Comparison of ENCODE assay signal across 8 mouse cellular contexts in the genomic region with DNA sequence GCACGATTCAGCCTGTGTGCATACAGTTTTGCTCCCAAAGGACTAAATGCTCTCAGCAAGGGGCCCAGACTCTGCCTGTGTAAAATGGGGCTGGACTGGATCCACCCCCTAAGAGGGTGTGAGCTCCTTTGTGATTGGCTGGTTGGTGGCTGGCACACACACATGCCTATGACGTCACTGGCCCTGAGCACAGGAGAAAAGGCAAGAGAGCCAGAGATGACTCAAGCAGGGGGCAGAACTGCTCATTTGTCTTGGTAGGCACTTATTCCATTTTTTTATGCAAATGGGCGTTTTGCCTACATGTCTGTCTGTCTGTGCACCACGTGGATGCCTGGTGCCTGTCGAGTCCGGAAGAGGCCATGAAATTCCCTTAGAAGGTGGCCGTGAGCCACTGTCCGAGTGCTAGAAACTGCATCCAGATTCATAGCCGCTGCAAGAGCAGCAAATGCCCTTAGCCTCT. TPM values are rescaled to one million over a fixed set of nuclear protein-coding genes. Genes with fewer than 3 reads are reported as not detected.
DNase-seq lines count a peak whose midpoint lies in the region; ATAC-seq lines count a peak whose summit lies in the region.

No protein-coding gene starts in this region.

- peaks cover 9% of the 10 kb centered on the region for H3K4me1 ChIP-seq in forebrain, embryonic 12.5 days
- peaks cover 34% of the 10 kb centered on the region for H3K4me1 ChIP-seq in hindbrain, embryonic 10.5 days (replicated peaks)
- H3K4me1 ChIP-seq in lung, embryonic 16.5 days (replicated peaks; ENCODE audit: control insufficient read depth, insufficient read depth, low read length) = peaks cover 13% of the 10 kb centered on the region

- H3K36me3 ChIP-seq in forebrain, embryonic 12.5 days (replicated peaks) = no peaks in the 10 kb centered on the region
- no peaks in the 10 kb centered on the region for H3K36me3 ChIP-seq in hindbrain, embryonic 10.5 days
- no peaks in the 10 kb centered on the region for H3K36me3 ChIP-seq in lung, embryonic 16.5 days (ENCODE audit: control insufficient read depth, insufficient read depth, low read length)

- H3K27me3 ChIP-seq in forebrain, embryonic 12.5 days = peaks cover 15% of the 10 kb centered on the region
- peaks cover 15% of the 10 kb centered on the region; the same call in 1 of the 2 replicates for H3K27me3 ChIP-seq in hindbrain, embryonic 10.5 days (ENCODE audit: insufficient read depth, poor library complexity, severe bottlenecking)
- H3K27me3 ChIP-seq in lung, embryonic 16.5 days (ENCODE audit: control insufficient read depth, insufficient read depth, low read depth, low read length) = no peaks in the 10 kb centered on the region

- DNase-seq in MEL-GATA-1-ER (ENCODE audit: extremely low read depth, low read depth) = peak; percentile 95
- peak; percentile 20 for DNase-seq in c-Kit-negative CD71-positive TER-119-positive erythroid progenitor cells, embryonic 14.5 days (ENCODE audit: low read depth, low spot score)
- DNase-seq in hindbrain, embryonic 10.5 days (ENCODE audit: low spot score) = peak; percentile 68
- DNase-seq in layer of hippocampus, postnatal 10 days (ENCODE audit: low spot score in 2 of 2) = peak; percentile 49 to 59
- DNase-seq in ovary, adult 18-20 months (ENCODE audit: low spot score) = peak; percentile 67

- no peak overlapping the region; the same call in 1 of the 2 replicates for H3K9ac ChIP-seq in forebrain, embryonic 12.5 days
- H3K9ac ChIP-seq in lung, embryonic 16.5 days (ENCODE audit: low read length) = no peak overlapping the region

- peak overlapping the region; percentile 14 for H3K4me3 ChIP-seq in forebrain, embryonic 12.5 days (replicated peaks)
- peak overlapping the region; percentile 34 for H3K4me3 ChIP-seq in hindbrain, embryonic 10.5 days
- peak overlapping the region; percentile 33 for H3K4me3 ChIP-seq in lung, embryonic 16.5 days (ENCODE audit: low read length)

- WGBS in forebrain, embryonic 12.5 days = 22% methylated on average over 9 of the region's 9 CpGs
- WGBS in hindbrain, embryonic 10.5 days = 32% methylated on average over 9 of the region's 9 CpGs
- WGBS in lung, embryonic 16.5 days = 12% methylated on average over 9 of the region's 9 CpGs

- peak; percentile 87 for ATAC-seq in forebrain, embryonic 12.5 days (ENCODE audit: low FRiP score)
- peak; percentile 86 for ATAC-seq in lung, embryonic 16.5 days (ENCODE audit: low read depth)
- ATAC-seq in erythroblast, adult 5-6 weeks (replicated peaks; ENCODE audit: low FRiP score, poor library complexity, severe bottlenecking) = no peak

- H3K4me2 ChIP-seq in forebrain, embryonic 12.5 days = peak overlapping the region; percentile 43
- H3K4me2 ChIP-seq in lung, embryonic 16.5 days (ENCODE audit: low read depth, low read length) = peak overlapping the region; percentile 55

- no peak overlapping the region for H3K27ac ChIP-seq in forebrain, embryonic 12.5 days
- 0 out of 2 replicates have a peak overlapping the region, but pooled peaks have one; percentile 35 for H3K27ac ChIP-seq in hindbrain, embryonic 10.5 days
- H3K27ac ChIP-seq in lung, embryonic 16.5 days (ENCODE audit: low read length) = no peak overlapping the region

- H3K9me3 ChIP-seq in forebrain, embryonic 12.5 days = no peaks in the 10 kb centered on the region
- no peaks in the 10 kb centered on the region for H3K9me3 ChIP-seq in hindbrain, embryonic 10.5 days
- H3K9me3 ChIP-seq in lung, embryonic 16.5 days (ENCODE audit: control insufficient read depth, low read length) = no peaks in the 10 kb centered on the region

RNA-seq across cellular contexts. Expression of gene Slc2a7, which starts 10.7 kb away (rescaled TPM):
- polyA plus RNA-seq in forebrain, embryonic 12.5 days (2016; fragmentation: Nextera tagmentation; extraction: Ambion mirVana) = not detected in 2 replicates
- not detected in 2 replicates for polyA plus RNA-seq in hindbrain, embryonic 10.5 days (2016; fragmentation: Nextera tagmentation; extraction: Ambion mirVana)
- not detected for total RNA-seq in layer of hippocampus, postnatal 10 days (2021)
- polyA plus RNA-seq in lung, embryonic 16.5 days (2015; fragmentation: Nextera tagmentation; extraction: Ambion mirVana) = not detected in 2 replicates
- not detected in 2 replicates for total RNA-seq in erythroblast, adult 5-6 weeks (2015; ENCODE audit: low replicate concordance)
- total RNA-seq in erythroblast, adult 5-6 weeks (2017; ENCODE audit: low replicate concordance) = not detected in 2 replicates

RNA-seq across cellular contexts. Expression of gene Slc2a5, which starts 19.0 kb away (rescaled TPM):
- polyA plus RNA-seq in forebrain, embryonic 12.5 days (2016; fragmentation: Nextera tagmentation; extraction: Ambion mirVana) = 1.1 and 1.3 TPM in 2 replicates
- polyA plus RNA-seq in hindbrain, embryonic 10.5 days (2016; fragmentation: Nextera tagmentation; extraction: Ambion mirVana) = 1.1 and 2.0 TPM in 2 replicates
- total RNA-seq in layer of hippocampus, postnatal 10 days (2021) = 1 to 10 TPM; 3.9 to 5.3 TPM
- polyA plus RNA-seq in lung, embryonic 16.5 days (2015; fragmentation: Nextera tagmentation; extraction: Ambion mirVana) = 0.26 and 0.50 TPM in 2 replicates
- total RNA-seq in erythroblast, adult 5-6 weeks (2015; ENCODE audit: low replicate concordance) = not detected in 2 replicates
- total RNA-seq in erythroblast, adult 5-6 weeks (2017; ENCODE audit: low replicate concordance) = not detected in 2 replicates

RNA-seq across cellular contexts. Expression of gene Gpr157, which starts 50.9 kb away (rescaled TPM):
- 0.32 and 0.54 TPM in 2 replicates for polyA plus RNA-seq in forebrain, embryonic 12.5 days (2016; fragmentation: Nextera tagmentation; extraction: Ambion mirVana)
- polyA plus RNA-seq in hindbrain, embryonic 10.5 days (2016; fragmentation: Nextera tagmentation; extraction: Ambion mirVana) = 0.59 and 0.81 TPM in 2 replicates
- 1 to 10 TPM; 1.0 to 1.6 TPM for total RNA-seq in layer of hippocampus, postnatal 10 days (2021)
- 2.3 TPM in 2 replicates for polyA plus RNA-seq in lung, embryonic 16.5 days (2015; fragmentation: Nextera tagmentation; extraction: Ambion mirVana)
- total RNA-seq in erythroblast, adult 5-6 weeks (2015; ENCODE audit: low replicate concordance) = 0.19 and 2.1 TPM in 2 replicates
- 0.43 and 0.98 TPM in 2 replicates for total RNA-seq in erythroblast, adult 5-6 weeks (2017; ENCODE audit: low replicate concordance)

Comparison
In these comparisons a context has a peak if more than half of its experiments do, and no peak if none do; other contexts are left out.
1. DNase-seq: peak in every context shown above with its lines; median percentile 95 in MEL-GATA-1-ER; 68 in hindbrain, embryonic 10.5 days; 67 in ovary, adult 18-20 months; 54 in layer of hippocampus, postnatal 10 days; 20 in c-Kit-negative CD71-positive TER-119-positive erythroid progenitor cells, embryonic 14.5 days.